Mouse (Mus musculus) myocyte (in vitro differentiated cells): ENCODE data around the gene Krt6b. TPM values are rescaled to one million over a fixed set of nuclear protein-coding genes. Genes with fewer than 3 reads are reported as not detected.

Experiments
- H3K27me3 ChIP-seq: one replicate; pipeline ENCODE4 v1.6.1; 2011; ENCODE audit not compliant: control insufficient read depth, insufficient read depth, insufficient read length
- H3K36me3 ChIP-seq: one replicate; pipeline ENCODE4 v1.6.1; 2011; ENCODE audit not compliant: control insufficient read depth, insufficient read depth
- H3K4me2 ChIP-seq: one replicate; pipeline ENCODE4 v1.6.1; 2011; ENCODE audit warnings: low read depth, control low read depth
- H3K4me3 ChIP-seq: one replicate; pipeline ENCODE4 v1.5.1; 2011; ENCODE audit warnings: mild to moderate bottlenecking, control low read depth, moderate library complexity
- H3K79me2 ChIP-seq: one replicate; pipeline ENCODE4 v1.6.1; 2011; ENCODE audit not compliant: control insufficient read depth, insufficient read depth
- H3ac ChIP-seq: one replicate; pipeline ENCODE4 v1.6.1; 2011; ENCODE audit not compliant: control insufficient read depth, insufficient read length
- CEBPB ChIP-seq: IDR thresholded peaks from 2 replicates; pipeline ENCODE4 v1.6.1; 2011; ENCODE audit warnings: mild to moderate bottlenecking, moderate library complexity; ENCODE audit not compliant: poor library complexity, insufficient read depth, severe bottlenecking
- E2F4 ChIP-seq: IDR thresholded peaks from one replicate; pipeline ENCODE4 v1.6.1; 2011; ENCODE audit warnings: mild to moderate bottlenecking, control low read depth, moderate library complexity; ENCODE audit not compliant: insufficient read depth
- MAX ChIP-seq: IDR thresholded peaks from one replicate; pipeline ENCODE4 v1.6.1; 2011; ENCODE audit warnings: low read depth, mild to moderate bottlenecking, control low read depth
- MYOD1 ChIP-seq, 3 experiments: IDR thresholded peaks; one replicate each; pipeline ENCODE4 v1.6.1; 2011; ENCODE audit warnings: control low read depth in 2 of 3, low read depth in 2 of 3, mild to moderate bottlenecking in 2 of 3, moderate library complexity in 1 of 3; ENCODE audit not compliant: insufficient read length in 2 of 3, control insufficient read depth in 1 of 3
- MYOG ChIP-seq, 3 experiments: IDR thresholded peaks; one replicate each; pipeline ENCODE4 v1.6.1; 2011; ENCODE audit warnings: control low read depth in 2 of 3, low read depth in 2 of 3, mild to moderate bottlenecking in 2 of 3; ENCODE audit not compliant: insufficient read length in 2 of 3, control insufficient read depth in 1 of 3, insufficient read depth in 1 of 3
- POLR2A ChIP-seq: IDR thresholded peaks from one replicate; pipeline ENCODE4 v1.6.1; 2011; ENCODE audit warnings: low read depth, mild to moderate bottlenecking, control low read depth, moderate library complexity; ENCODE audit not compliant: insufficient read length
- POLR2AphosphoS2 ChIP-seq: IDR thresholded peaks from one replicate; pipeline ENCODE4 v1.6.1; 2011; ENCODE audit warnings: low read depth, control low read depth; ENCODE audit not compliant: insufficient read length
- REST ChIP-seq: IDR thresholded peaks from one replicate; pipeline ENCODE4 v1.6.1; 2011; ENCODE audit warnings: mild to moderate bottlenecking, control low read depth, moderate library complexity; ENCODE audit not compliant: insufficient read depth, insufficient read length
- SRF ChIP-seq: IDR thresholded peaks from one replicate; pipeline ENCODE4 v1.6.1; 2011; ENCODE audit warnings: low read depth; ENCODE audit not compliant: control insufficient read depth, insufficient read length
- TCF12 ChIP-seq: IDR thresholded peaks from one replicate; pipeline ENCODE4 v1.6.1; 2011; ENCODE audit warnings: mild to moderate bottlenecking, control low read depth; ENCODE audit not compliant: poor library complexity, insufficient read depth, severe bottlenecking
- TCF3 ChIP-seq: IDR thresholded peaks from one replicate; pipeline ENCODE4 v1.6.1; 2011; ENCODE audit warnings: low read depth, control low read depth; ENCODE audit not compliant: insufficient read length
- USF1 ChIP-seq: IDR thresholded peaks from one replicate; pipeline ENCODE4 v1.6.1; 2011; ENCODE audit warnings: low read depth, mild to moderate bottlenecking, control low read depth, moderate library complexity
- polyA plus RNA-seq: library from polyadenylated mRNA; unstranded; fragments of >200 nt; fragmentation: generic; extraction: Trizol; gene quantifications from one replicate; pipeline ENCODE4 v1.2.1, GENCODE M21; 2012; ENCODE audit warnings: missing spikeins

Gene Krt6b
- polyA plus RNA-seq, 1 experiment = not detected

- Histone ChIP-seq H3K79me2 (no peaks in the 10 kb centered on the region), H3K27me3 (peaks cover 6% of the 10 kb centered on the region), H3K36me3 (no peaks in the 10 kb centered on the region), H3ac (no peak overlapping the region), H3K4me2 (no peak overlapping the region), H3K4me3 (no peak overlapping the region)
- no peak for TF ChIP-seq MYOG (IDR thresholded peaks at IDR 0.05; ENCODE audit: control insufficient read depth in 1 of 3, insufficient read depth in 1 of 3, insufficient read length in 2 of 3, low read depth in 2 of 3)
- no peak for TF ChIP-seq CEBPB
- TF ChIP-seq POLR2AphosphoS2 = no peak
- TF ChIP-seq MYOD1 (IDR thresholded peaks at IDR 0.05; ENCODE audit: control insufficient read depth in 1 of 3, insufficient read length in 2 of 3, low read depth in 2 of 3) = no peak
- no peak for TF ChIP-seq USF1
- no peak for TF ChIP-seq MAX
- TF ChIP-seq TCF3 = no peak
- TF ChIP-seq REST = no peak
- no peak for TF ChIP-seq SRF
- no peak for TF ChIP-seq E2F4
- no peak for TF ChIP-seq POLR2A
- no peak for TF ChIP-seq TCF12
Measured at GRCm38 (mm10) chr15:101675978-101676377, 4.1 kb downstream of the Krt6b start.

GRCm38 (mm10) chr15:101652736-101653265 lies 27.3 kb downstream of the Krt6b start:
- H3K4me2 ChIP-seq = no peak overlapping the region
- no peak for TF ChIP-seq SRF
- no peak for TF ChIP-seq USF1
- no peak for TF ChIP-seq CEBPB
- TF ChIP-seq E2F4 = no peak
- no peak for TF ChIP-seq TCF12
- no peak for TF ChIP-seq MYOG (IDR thresholded peaks at IDR 0.05; ENCODE audit: control insufficient read depth in 1 of 3, insufficient read depth in 1 of 3, insufficient read length in 2 of 3, low read depth in 2 of 3)
- no peak for TF ChIP-seq POLR2A
- TF ChIP-seq REST = no peak
- TF ChIP-seq TCF3 = no peak
- no peak for TF ChIP-seq MAX
- no peak for TF ChIP-seq MYOD1 (IDR thresholded peaks at IDR 0.05; ENCODE audit: control insufficient read depth in 1 of 3, insufficient read length in 2 of 3, low read depth in 2 of 3)
- no peak for TF ChIP-seq POLR2AphosphoS2
- no peaks in the 10 kb centered on the region for H3K36me3 ChIP-seq
- no peak overlapping the region for H3K4me3 ChIP-seq
- no peaks in the 10 kb centered on the region for H3K79me2 ChIP-seq
- H3ac ChIP-seq = no peak overlapping the region
- no peaks in the 10 kb centered on the region for H3K27me3 ChIP-seq

- Histone ChIP-seq H3K36me3 (no peaks in the 10 kb centered on the region), H3ac (no peak within 1 kb of the TSS), H3K79me2 (no peaks in the 10 kb centered on the region), H3K27me3 (peaks cover 18% of the 10 kb centered on the region), H3K4me2 (no peak within 1 kb of the TSS), H3K4me3 (no peak within 1 kb of the TSS)
- TF ChIP-seq SRF (no peak), POLR2AphosphoS2 (no peak), MAX (no peak), MYOG (IDR thresholded peaks at IDR 0.05; ENCODE audit: control insufficient read depth in 1 of 3, insufficient read depth in 1 of 3, insufficient read length in 2 of 3, low read depth in 2 of 3) (no peak), TCF3 (no peak), REST (no peak)
Measured at GRCm38 (mm10) chr15:101647280-101647679, 32.8 kb downstream of the Krt6b start, which contains the start of gene Gm5478. Gm5478 (minus strand) TSS chr15:101647380.

GRCm38 (mm10) chr15:101627884-101628283 lies 52.2 kb downstream of the Krt6b start, which contains the start of gene Gm5414:
Gm5414 (minus strand) TSS chr15:101628188.
- no peak for TF ChIP-seq USF1
- no peak for TF ChIP-seq TCF12
- TF ChIP-seq MAX = no peak
- no peak for TF ChIP-seq CEBPB
- no peak for TF ChIP-seq SRF
- peaks cover 11% of the 10 kb centered on the region for H3K27me3 ChIP-seq
- no peaks in the 10 kb centered on the region for H3K79me2 ChIP-seq
- no peaks in the 10 kb centered on the region for H3K36me3 ChIP-seq
- H3K4me3 ChIP-seq = no peak within 1 kb of the TSS
- no peak within 1 kb of the TSS for H3K4me2 ChIP-seq
- no peak within 1 kb of the TSS for H3ac ChIP-seq

Other genes starting within 250 kb of the Krt6b start
- not detected for gene Krt87, start 241.5 kb downstream of the Krt6b start, polyA plus RNA-seq
- not detected for gene Krt88, start 232.5 kb downstream of the Krt6b start, polyA plus RNA-seq
- not detected for gene Krt81, start 216.5 kb downstream of the Krt6b start, polyA plus RNA-seq
- not detected for gene Krt86, start 206.8 kb downstream of the Krt6b start, polyA plus RNA-seq
- not detected for gene Krt83, start 188.8 kb downstream of the Krt6b start, polyA plus RNA-seq
- gene Gm49425, start 163.0 kb downstream of the Krt6b start, polyA plus RNA-seq = not detected
- not detected for gene Krt84, start 147.5 kb downstream of the Krt6b start, polyA plus RNA-seq
- gene Krt82, start 129.6 kb downstream of the Krt6b start, polyA plus RNA-seq = not detected
- not detected for gene Krt90, start 117.3 kb downstream of the Krt6b start, polyA plus RNA-seq
- gene Krt75, start 106.4 kb downstream of the Krt6b start, polyA plus RNA-seq = not detected
- not detected for gene Gm5414, start 52.1 kb downstream of the Krt6b start, polyA plus RNA-seq
- not detected for gene Gm5478, start 32.9 kb downstream of the Krt6b start, polyA plus RNA-seq
- not detected for gene Krt6a, start 14.0 kb upstream of the Krt6b start, polyA plus RNA-seq
- gene Krt5, start 32.6 kb upstream of the Krt6b start, polyA plus RNA-seq = 0.02 TPM
- not detected for gene Krt71, start 62.8 kb upstream of the Krt6b start, polyA plus RNA-seq
- not detected for gene Krt72, start 106.2 kb upstream of the Krt6b start, polyA plus RNA-seq
- gene Krt73, start 122.1 kb upstream of the Krt6b start, polyA plus RNA-seq = not detected
- not detected for gene Krt2, start 137.9 kb upstream of the Krt6b start, polyA plus RNA-seq
- gene Krt1, start 170.5 kb upstream of the Krt6b start, polyA plus RNA-seq = not detected
- gene Krt77, start 189.4 kb upstream of the Krt6b start, polyA plus RNA-seq = not detected
- gene Krt76, start 212.6 kb upstream of the Krt6b start, polyA plus RNA-seq = not detected
- gene Krt4, start 244.4 kb upstream of the Krt6b start, polyA plus RNA-seq = not detected